Mouse (Mus musculus): ENCODE results near the gene Rchy1.
A peak's percentile ranks its signal among the peaks of the same experiment; 100 is the strongest.

Gene Rchy1

GRCm38 (mm10) chr5:91962639-91963440, at the start of gene Rchy1:
Gene Rchy1, minus strand, starts transcription at chr5:91963068.
- ATAC-seq (ENCODE audit: low TSS enrichment), result peak; percentile 93

DNA sequence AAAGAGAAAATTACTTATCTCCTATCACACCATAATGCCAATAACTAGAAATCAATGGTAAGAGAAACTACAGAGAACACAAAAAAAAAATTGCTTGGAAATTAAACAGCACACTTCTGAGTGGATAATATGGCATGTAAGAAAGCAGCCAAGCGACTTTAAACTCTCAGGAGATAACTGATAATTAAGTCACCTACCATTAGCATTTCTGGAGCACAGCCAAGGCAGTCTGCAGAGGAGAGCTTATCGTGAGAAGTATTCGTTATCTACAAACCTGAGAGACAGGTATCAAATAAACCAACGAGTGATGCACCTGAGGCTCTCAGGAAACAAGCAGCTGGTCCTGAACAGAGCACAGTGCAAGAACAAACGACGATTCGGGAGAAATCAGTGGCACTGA, 48.9 kb upstream of the Rchy1 start:
- no peak for ATAC-seq (ENCODE audit: low TSS enrichment)

- ATAC-seq (ENCODE audit: low TSS enrichment), result no peak
Measured at GRCm38 (mm10) chr5:92009827-92010226, 47.0 kb upstream of the Rchy1 start.

DNA sequence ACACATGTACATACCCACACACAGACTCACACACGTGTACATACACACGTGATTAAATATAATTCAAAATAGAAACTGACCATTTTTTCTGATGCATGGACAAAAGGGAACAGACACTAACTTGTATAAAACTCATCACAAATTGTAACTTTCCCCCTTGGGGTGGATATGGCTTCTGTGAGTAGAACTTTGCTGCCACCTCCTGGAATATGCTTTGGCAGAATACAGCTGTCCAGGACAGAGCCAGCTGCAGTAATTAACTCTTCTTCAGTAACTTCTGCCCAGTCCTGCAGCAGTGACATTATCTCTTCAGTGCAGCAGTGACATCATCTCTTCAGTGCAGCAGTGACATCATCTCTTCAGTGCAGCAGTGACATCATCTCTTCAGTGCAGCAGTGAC, 40.1 kb upstream of the Rchy1 start:
- ATAC-seq (ENCODE audit: low TSS enrichment), result peak; percentile 82

DNA sequence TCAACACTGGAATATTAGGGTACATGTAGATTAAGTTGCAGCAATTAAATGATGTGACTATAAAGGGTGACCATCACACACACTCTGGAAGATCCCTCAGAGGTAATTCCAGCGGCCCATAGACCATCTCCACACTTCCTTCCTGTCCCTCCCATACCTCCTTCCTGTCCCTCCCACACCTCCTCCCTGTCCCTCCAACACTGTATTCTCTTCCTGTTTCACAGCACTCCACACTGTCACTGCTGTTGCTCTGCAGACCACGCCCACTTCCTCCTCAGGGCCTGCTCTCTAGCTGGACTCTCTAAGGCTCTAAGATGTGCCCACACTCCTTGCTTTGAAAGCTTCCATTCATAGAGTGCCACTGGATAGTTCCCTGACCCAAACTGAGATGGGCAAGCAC, 37.9 kb upstream of the Rchy1 start:
- ATAC-seq (ENCODE audit: low TSS enrichment), result no peak

GRCm38 (mm10) chr5:91994546-91994945, 31.7 kb upstream of the Rchy1 start:
- ATAC-seq (ENCODE audit: low TSS enrichment), result peak; percentile 91

- no peak for ATAC-seq (ENCODE audit: low TSS enrichment)
Measured at GRCm38 (mm10) chr5:91993061-91993460, 30.2 kb upstream of the Rchy1 start.

GRCm38 (mm10) chr5:91991191-91991937, 28.5 kb upstream of the Rchy1 start:
- no peak for ATAC-seq (ENCODE audit: low TSS enrichment)

DNA sequence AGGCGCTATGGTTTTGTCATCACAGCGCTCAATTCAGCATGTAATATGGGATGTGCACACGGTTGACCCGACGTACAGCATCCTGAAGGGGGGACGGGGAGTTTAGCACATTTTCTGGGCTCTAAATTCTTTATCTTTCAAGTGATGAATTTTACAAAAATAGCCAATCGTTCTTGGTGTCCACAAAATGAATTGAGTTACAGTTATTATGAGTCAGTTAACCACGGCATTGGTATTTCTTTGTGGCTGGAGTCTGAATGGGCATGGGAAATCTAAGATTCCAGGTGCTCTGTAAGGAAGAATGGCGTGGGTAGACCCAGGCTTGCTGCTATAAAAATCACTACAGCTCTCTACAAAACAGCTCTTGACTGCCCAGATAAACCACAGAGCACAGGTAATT, 26.4 kb upstream of the Rchy1 start:
- ATAC-seq (ENCODE audit: low TSS enrichment), result no peak

DNA sequence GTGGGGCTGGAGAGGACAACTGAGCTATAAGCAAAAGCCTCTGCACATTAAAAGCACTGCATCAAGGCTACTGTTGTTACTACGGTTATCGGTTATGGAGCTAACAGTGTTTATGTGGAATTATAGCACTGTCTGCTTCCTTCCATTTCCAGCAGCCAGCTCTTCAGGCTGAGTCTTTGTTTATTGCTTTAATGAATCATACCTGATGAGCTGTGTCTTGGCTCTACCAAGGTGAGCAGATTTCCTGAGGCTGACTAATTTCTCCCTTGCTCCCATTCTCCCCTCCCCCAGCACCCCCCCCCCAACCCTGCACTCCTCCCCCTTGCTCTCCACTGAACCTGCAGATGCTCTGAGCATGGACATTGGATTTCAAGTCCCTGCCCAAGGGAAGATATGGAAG, 24.9 kb upstream of the Rchy1 start:
- ATAC-seq (ENCODE audit: low TSS enrichment), result no peak

GRCm38 (mm10) chr5:91987236-91987635, 24.4 kb upstream of the Rchy1 start, which contains the start of gene Odaph:
Gene Odaph, plus strand, starts transcription at chr5:91987475.
- no peak for ATAC-seq (ENCODE audit: low TSS enrichment)

DNA sequence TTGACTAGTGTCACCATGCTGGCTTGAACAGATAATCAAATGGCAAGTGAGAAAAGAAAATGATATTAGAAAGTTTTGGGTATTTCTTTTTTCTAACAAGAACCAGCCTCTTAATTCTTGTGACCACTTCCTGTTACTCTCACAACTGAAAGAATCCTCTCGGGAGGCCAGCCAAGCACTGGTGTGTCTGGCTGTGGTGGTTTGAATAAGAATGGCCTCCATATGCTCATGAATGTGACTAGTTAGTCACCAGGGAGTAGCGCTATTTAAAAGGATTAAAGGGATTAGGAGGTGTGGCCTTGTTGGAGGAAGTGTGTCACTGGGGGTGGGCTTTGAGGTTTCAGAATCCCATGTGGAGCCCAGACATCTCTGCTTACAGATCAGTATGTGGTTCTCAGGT, 22.9 kb upstream of the Rchy1 start:
- no peak for ATAC-seq (ENCODE audit: low TSS enrichment)

DNA sequence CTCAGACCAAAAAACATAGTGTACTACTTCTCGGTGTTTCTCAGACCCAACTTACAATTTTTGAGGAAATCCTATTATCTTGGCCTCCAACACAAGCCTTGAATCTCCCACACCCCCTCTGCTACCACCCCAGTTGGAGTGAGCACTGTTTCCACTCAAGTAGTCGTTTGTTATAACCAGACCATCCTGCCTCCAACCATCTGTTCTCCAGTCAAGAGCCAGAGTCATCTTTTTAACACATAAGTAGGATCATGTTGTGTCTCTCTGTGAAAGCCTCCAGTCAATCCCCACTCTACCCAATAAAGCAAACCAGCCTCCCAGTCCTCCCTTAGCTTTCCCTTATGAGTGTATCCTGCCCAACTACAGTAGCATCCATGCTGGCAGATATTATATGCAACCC, 20.6 kb upstream of the Rchy1 start:
- peak; percentile 88 for ATAC-seq (ENCODE audit: low TSS enrichment)

- no peak for ATAC-seq (ENCODE audit: low TSS enrichment)
Measured at GRCm38 (mm10) chr5:91981176-91981840, 18.4 kb upstream of the Rchy1 start.

GRCm38 (mm10) chr5:91977397-91977770, 14.5 kb upstream of the Rchy1 start:
- ATAC-seq (ENCODE audit: low TSS enrichment), result no peak

DNA sequence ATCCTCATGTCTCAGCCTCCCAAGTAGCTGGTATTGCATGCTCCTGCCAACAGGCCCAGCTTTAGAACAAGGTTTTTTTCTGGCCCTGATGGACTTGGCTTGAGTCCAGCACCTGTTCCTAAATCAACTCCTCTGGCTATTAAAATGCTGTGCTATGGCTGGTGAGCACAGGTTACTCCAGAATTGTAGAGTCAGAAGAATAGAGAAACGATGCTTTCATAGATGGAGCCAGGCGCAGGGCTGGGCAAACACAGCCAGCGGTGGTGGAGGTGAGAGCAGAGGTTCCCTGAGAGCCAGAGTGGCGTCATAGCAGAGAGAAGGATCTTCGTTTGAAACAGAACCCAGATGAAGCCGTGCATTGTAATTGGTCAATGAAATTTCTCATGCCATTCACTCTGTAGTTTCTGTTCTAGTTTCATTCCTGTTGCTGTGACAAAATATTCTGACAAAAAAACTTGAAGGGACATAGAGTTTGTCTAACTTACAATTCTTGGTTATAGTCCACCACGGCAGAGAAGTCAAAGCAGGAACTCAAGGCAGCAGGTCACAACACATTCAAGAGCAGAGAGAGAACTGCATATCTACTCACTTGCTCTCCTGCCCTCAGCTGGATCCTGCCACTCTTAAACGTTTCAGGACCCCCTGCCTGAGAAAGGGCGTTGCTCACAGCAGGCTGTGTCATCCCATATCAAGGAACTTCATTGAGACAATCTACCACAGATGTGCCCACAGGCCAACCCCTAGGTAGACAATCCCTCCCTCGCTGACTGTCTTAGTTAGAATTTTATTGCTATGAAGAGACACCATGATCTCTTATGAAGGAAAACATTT, 13.9 kb upstream of the Rchy1 start:
- ATAC-seq (ENCODE audit: low TSS enrichment), result no peak

GRCm38 (mm10) chr5:91975758-91976157, 12.9 kb upstream of the Rchy1 start:
- ATAC-seq (ENCODE audit: low TSS enrichment), result peak; percentile 79

- no peak for ATAC-seq (ENCODE audit: low TSS enrichment)
Measured at GRCm38 (mm10) chr5:91974002-91974401, 11.1 kb upstream of the Rchy1 start.

GRCm38 (mm10) chr5:91972046-91972445, 9.2 kb upstream of the Rchy1 start:
- ATAC-seq (ENCODE audit: low TSS enrichment), result no peak

GRCm38 (mm10) chr5:91962259-91962638, 619 bp downstream of the Rchy1 start:
- ATAC-seq (ENCODE audit: low TSS enrichment), result no peak

DNA sequence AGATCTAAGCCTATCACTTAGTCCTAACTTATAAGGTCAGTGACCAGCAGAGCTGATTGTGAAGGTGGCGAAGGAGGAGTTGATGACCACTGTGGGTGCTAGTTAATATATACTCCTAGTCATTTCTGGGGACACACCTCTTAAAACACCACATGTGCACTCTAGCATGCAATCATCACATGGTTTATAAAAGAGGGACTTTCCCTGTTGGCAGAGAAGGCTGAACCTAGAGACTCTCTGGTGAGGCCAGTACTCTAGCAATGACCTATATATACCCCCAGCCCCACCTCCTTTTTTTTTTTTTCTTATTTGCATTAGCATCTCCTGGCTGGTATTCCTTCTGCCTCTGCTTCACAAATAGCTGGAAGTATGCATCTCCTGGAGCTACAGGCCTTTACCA, 1.5 kb downstream of the Rchy1 start:
- no peak for ATAC-seq (ENCODE audit: low TSS enrichment)
